Mouse (Mus musculus): ENCODE results near the gene Foxl2.

The Foxl2 gene

DNA sequence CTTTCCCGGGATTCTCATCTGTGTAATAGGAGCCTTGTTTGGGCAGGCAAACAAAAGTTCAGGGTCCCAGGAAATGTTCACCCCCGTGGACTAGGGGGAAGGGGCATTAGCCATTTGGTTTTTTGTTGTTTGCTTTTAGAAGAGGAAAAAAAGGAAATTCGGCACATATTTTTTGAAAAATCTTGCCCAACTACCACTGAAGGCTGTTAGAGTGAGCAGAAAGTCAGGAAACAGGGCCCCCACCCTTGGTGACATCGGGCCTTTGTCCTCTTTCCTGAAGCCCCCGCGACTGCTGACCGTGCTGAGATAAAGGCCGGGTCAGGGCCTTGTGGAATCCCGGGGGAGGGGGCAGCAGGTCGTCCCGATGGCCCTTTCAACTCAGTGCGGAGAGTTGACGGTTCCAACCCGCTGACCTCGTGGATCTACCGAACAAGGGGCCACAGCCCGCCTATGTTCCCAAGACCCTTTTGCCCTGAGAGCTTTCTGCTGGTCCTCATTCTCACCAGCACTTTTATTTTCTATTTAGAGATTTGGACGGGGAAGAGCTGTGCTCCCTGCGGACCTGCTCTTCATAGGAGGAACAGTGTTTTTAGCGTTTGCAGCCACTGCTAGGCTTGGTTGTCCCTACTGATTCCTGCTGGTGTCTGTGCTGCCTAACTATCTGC lies 7.5 kb downstream of the Foxl2 start:
- DNase-seq, result no peak

- no peak for DNase-seq
Measured at GRCm38 (mm10) chr9:98963661-98964060, 8.6 kb downstream of the Foxl2 start.

DNA sequence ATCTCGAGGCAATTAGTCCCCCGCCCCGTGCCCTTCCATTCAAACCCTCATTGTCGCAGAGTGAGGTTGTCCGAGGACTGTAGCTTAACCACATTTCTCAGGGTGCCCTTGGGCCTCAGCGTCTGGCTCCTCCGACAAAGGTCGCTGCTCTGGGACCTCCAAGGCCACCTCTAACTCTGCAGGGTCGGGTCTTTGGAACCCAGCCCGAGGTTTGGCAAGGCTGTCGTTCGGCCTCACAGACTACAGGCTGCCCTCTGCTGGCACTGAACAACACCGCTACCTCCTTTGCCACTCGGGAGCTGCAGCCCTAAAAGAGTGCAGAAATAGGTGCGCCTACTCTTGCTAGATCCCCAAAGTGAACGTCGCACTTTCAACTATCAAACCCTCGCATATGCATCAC lies 10.0 kb downstream of the Foxl2 start:
- peak; percentile 31 to 60 for DNase-seq

GRCm38 (mm10) chr9:98973101-98973521 lies 18.0 kb downstream of the Foxl2 start:
- DNase-seq, result no peak

DNA sequence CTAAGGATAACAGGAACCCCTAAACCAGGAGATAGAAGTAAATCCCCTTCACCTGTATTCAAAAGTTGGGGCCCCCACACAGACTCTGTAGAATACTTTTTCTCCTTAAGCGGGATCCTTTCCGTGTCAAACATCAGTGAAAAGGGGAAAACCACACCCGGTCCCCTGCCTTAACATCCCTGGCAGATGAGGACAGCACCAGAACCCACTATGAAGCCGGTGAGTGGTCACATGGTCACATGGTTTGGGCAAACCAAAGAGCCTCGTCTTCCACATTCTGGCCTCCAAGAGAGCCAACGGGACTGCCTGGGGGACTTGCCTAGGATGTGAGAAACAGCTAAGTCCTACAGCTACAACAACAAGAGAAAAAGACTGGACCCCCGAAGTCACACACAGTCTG lies 18.5 kb downstream of the Foxl2 start:
- DNase-seq, result no peak

GRCm38 (mm10) chr9:98974898-98975297 lies 19.8 kb downstream of the Foxl2 start:
- DNase-seq, result no peak

DNA sequence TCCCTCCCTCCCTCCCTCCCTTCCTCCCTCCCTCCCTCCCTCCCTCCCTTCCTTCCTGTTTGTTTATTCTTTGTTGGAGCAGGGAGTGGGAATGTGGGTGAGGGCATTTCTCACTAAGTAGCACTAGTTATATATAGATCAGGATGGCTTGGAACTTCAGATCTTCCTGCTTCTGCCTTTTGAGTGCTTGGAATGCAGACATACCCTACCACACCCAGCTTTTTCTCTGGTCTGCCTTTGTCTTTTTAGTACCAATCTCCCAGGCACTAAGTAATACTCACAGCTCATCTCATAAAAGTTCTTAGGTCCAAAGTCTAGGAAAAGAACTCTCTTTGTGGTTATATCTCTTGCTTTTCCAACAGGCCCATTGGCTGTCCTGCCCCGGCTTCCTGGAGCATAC lies 21.0 kb downstream of the Foxl2 start:
- DNase-seq, result no peak

DNA sequence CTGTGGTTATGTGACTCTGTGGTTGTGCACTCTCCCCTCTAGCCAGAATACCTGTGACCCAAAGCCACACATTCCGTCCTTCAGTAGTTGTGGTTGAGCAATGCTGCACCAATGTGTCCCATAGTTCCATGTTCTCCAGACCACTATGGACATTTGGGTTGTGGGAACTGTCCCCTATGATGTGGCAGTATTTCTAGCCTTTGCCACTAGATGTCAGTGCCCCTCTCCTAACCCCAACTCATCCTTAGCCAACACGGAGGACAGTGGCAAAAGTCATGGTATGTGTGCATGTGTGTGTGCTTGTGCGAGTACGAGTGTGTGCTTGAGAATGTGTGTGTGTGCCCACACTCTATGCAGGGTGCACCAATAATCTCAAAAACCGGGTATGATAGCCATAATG lies 21.4 kb downstream of the Foxl2 start:
- no peak for DNase-seq

DNA sequence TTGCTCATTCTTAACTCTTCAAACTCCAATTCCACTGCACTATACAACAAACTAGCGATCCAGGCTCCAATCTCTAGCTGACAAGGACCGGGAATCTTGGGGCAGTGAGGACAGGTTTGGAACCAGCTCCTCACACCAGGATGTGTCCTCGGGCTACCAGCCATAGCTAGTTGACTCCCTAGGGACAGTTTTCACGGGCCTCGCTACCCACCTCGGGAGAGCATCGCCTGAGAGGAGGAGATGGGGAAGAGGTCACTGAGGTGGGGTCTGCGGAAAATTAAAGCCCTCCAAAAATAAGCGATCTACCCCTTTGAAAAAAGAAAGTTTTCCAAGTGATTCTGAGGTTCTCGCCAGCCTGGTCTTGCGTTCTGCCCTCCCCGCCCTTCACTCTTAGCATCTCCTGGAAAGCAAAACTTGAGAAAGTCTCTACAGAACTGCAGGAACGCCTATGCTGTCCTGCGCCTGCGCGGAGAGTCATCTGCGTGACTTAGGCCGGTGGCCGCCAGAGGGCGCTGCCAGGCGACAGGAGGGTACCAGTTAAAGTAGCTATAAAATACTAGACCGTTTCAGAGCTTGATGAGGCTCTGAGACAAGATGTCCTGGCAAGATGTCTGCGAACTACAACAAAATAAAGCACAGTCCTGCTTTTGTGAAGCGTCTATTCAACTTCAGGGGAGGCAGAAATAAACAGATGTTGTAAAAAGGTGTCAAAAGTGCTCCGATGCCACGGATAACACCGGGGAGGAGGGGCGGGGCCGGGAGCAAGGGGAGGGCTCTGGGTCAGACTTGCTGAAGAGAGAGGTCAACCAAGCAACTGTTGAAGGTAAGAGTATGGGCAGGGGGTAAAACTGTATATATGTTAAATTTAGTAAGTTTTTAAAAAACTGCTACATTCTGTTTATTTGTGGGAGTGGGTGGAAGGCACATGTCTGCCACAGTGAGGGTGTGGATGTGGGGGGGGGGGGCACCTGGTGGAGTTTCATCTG lies 24.6 kb downstream of the Foxl2 start:
- DNase-seq, result peak; percentile 92 to 96

DNA sequence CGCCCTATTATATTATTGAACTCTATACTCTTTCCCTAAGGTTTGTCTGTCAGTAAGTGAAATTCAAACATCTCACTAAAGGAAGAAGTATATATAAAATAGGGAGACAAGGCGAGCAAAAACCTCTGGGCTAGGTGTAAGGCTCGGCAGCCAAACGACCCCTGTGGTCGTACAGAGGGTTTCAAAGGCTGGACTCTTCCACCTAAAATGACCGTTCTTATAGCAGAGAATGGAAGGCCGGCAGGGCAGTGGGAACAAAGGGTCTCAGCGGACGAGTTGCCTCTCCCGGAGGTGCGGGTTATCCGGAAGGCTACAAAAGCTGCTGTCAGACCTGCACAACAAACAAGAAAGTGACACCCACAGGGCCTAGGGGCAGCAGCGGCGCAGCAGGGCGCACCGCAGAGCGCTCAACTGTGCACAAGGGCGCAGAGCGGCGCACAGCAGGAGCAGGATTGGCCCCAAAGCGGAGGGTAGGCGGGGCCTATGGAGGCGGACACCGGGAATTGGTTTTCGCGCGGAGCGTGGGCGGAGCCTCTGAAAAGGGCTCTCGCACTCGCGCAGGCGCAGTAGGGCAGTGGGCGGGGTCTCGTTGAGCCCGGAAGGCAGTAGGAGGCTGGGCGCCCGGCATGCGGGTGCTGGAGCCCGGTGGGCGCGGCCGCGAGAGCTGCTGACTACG lies 30.9 kb downstream of the Foxl2 start, which contains the start of gene Faim:
Gene Faim (plus strand): TSS at position 574 of the 676 bp plus-strand sequence.
- peak; percentile 100 for DNase-seq

DNA sequence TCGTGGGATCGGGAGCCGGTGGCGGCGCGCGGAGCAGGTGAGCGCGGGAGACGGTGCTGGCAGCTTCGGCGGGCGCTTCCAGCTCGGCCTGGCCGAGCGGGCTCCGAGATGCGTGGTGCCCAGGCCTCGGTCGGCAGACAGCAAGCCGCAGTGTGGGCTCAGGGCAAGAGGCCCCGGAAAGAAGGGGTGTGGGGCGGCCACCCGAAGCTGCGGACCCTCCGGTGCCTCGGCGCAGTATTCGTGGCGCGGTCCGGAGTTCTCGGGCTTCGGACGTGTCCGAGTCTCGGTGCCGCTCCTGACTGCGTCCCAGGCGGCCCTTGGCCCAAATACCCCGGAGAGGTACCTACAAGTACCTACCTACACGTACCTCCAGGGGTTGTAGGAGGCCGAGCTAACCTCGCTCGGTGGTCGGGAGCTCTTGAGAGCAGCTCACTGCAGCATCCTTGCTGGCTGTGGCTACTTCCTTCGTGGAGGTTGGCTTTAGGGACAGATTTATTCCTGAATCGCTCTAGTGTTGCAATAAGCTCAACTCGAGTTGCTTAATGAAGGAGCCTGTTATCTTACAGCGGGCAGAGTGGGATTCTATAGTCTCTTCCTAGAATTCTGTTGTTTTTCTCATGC lies 31.5 kb downstream of the Foxl2 start:
- no peak for DNase-seq

- DNase-seq, result no peak
Measured at GRCm38 (mm10) chr9:98987131-98987530, 32.0 kb downstream of the Foxl2 start.

DNA sequence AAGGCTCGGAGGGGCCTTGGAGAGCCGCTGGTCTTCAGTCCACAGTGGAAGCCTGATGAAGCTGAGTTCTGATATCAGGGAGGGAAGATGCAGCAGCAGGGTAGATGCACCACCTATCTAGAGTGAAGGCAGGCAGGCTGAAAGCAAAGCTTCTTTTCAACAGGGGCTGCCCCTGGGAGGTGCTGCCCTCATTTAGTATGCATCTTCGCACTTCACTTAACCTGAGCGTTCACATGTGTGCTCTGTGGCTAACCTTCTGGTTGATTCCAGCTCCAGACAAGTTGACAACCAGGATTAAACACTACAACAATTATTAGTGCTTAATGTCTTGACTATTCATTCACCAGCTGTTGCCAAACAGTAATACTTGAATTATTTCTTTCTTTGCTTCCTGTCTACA lies 39.0 kb downstream of the Foxl2 start:
- no peak for DNase-seq

- peak; percentile 85 to 87 for DNase-seq
Measured at GRCm38 (mm10) chr9:98999881-99000339, 44.8 kb downstream of the Foxl2 start.

DNA sequence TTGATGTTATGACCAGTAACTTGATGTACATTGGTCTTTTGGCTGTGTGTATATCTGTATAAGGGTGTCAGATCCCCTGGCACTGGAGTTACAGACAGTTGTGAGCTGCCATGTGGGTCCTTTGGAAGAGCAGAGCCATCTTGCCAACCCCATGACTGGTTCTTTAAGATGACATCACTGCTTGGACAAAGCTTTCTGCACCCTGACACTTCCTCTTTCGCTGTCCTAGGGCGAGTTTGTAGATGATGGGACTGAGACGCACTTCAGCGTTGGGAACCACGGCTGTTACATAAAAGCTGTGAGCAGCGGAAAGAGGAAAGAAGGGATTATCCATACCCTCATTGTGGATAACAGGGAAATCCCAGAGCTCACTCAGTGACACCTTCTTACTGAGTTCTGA lies 46.2 kb downstream of the Foxl2 start:
- DNase-seq, result no peak
